9 mouse cellular contexts compared by ENCODE assay signal in the genomic region with DNA sequence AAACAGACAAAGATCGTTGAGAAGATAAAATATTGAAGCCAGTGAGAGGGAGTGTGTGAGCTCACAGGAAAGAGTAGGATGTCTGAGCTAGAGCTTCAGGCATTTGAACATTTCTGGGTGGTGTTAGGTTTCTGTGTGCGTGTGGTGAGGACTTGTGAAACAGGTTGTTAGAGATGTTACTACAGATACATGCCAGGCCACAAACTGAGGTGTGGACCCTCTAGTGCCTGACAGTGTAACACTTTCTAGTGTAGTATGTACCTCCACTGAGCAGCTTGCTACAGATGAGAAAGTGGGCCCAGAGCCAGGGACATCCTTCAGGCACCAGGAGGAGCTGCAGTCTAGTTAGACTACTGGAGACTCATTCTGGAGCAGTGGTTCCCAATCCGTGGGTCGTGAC. TPM values are rescaled to one million over a fixed set of nuclear protein-coding genes. Genes with fewer than 3 reads are reported as not detected.
DNase-seq lines count a peak whose midpoint lies in the region; ATAC-seq lines count a peak whose summit lies in the region.
"Had no signal": no experiment of that assay in that cellular context is flagged by ENCODE, and none has a peak within 500 bp of the region (broad histone marks: within the 10 kb centered on the region; RNA-seq: fewer than 3 reads in every experiment).

No protein-coding gene starts in this region.

- H3K4me2 ChIP-seq in kidney, embryonic 16.5 days (replicated peaks; ENCODE audit: low read depth, low read length): no peak overlapping the region

- no peaks in the 10 kb centered on the region for H3K27me3 ChIP-seq in kidney, embryonic 16.5 days (ENCODE audit: insufficient read depth, low read length)

- no peak overlapping the region for H3K9ac ChIP-seq in kidney, embryonic 16.5 days (replicated peaks; ENCODE audit: low read length)

- peak; percentile 29 for DNase-seq in adrenal gland, postnatal 10 days
- no peak for DNase-seq in adrenal gland, adult 8-10 months
- DNase-seq in kidney, adult 11 months: no peak
- peak; percentile 68 for DNase-seq in 3T3-L1 (ENCODE audit: low read depth, low spot score)
- peak; percentile 66 to 69 for DNase-seq in cerebellum, postnatal 10 days
- no peak for DNase-seq in thymus, postnatal 25 days

- WGBS in kidney, embryonic 16.5 days: 63% methylated on average over 4 of the region's 4 CpGs

- 0 out of 2 replicates have a peak, but pooled peaks have one; percentile 35 for ATAC-seq in kidney, embryonic 16.5 days (ENCODE audit: low FRiP score, low TSS enrichment)
- no peak for ATAC-seq in monocyte, adult 5-6 weeks (replicated peaks; ENCODE audit: insufficient number of reproducible peaks, low FRiP score, low TSS enrichment, poor library complexity, severe bottlenecking)

- H3K4me1 ChIP-seq in kidney, embryonic 16.5 days (ENCODE audit: insufficient read depth, low read length): peaks cover 17% of the 10 kb centered on the region

- no peak overlapping the region for H3K4me3 ChIP-seq in kidney, embryonic 16.5 days (ENCODE audit: low read length)
- H3K4me3 ChIP-seq: midbrain, embryonic 10.5 days had no signal

- peaks cover 3% of the 10 kb centered on the region; the same call in 1 of the 2 replicates for H3K36me3 ChIP-seq in kidney, embryonic 16.5 days (ENCODE audit: insufficient read depth, low read length)

- no peaks in the 10 kb centered on the region for H3K9me3 ChIP-seq in kidney, embryonic 16.5 days (ENCODE audit: low read length)
- H3K9me3 ChIP-seq: midbrain, embryonic 10.5 days had no signal

- no peak overlapping the region for H3K27ac ChIP-seq in kidney, embryonic 16.5 days (ENCODE audit: low read length)
- H3K27ac ChIP-seq: midbrain, embryonic 10.5 days had no signal

RNA-seq across cellular contexts. Expression of a gene that starts 30.5 kb away (rescaled TPM):
- total RNA-seq in adrenal gland, postnatal 10 days (2021): 10 to 100 TPM; 63.3 to 66.8 TPM
- 100 to 1,000 TPM in 2 of 4 experiments, 10 to 100 TPM in 2; 80.9 to 101 (median 98.6) TPM for total RNA-seq in adrenal gland, adult 8-10 months (2022)
- polyA plus RNA-seq in kidney, embryonic 16.5 days (2015; fragmentation: Nextera tagmentation; extraction: Ambion mirVana): 115 and 120 TPM in 2 replicates
- total RNA-seq in monocyte, adult 5-6 weeks (2017): 14.6 to 31.3 TPM (median 19.6 TPM) in 3 replicates

RNA-seq across cellular contexts. Expression of a gene that starts 31.8 kb away (rescaled TPM):
- total RNA-seq in adrenal gland, postnatal 10 days (2021): 100 to 1,000 TPM in 1 of 2 experiments, 10 to 100 TPM in 1; 94.4 to 116 TPM
- 100 to 1,000 TPM in 3 of 4 experiments, 10 to 100 TPM in 1; 89.1 to 149 (median 120) TPM for total RNA-seq in adrenal gland, adult 8-10 months (2022)
- 201 and 230 TPM in 2 replicates for polyA plus RNA-seq in kidney, embryonic 16.5 days (2015; fragmentation: Nextera tagmentation; extraction: Ambion mirVana)
- total RNA-seq in monocyte, adult 5-6 weeks (2017): 23.5 to 99.5 TPM (median 37.3 TPM) in 3 replicates

Comparison
In these comparisons a context has a peak if more than half of its experiments do, and no peak if none do; other contexts are left out.
1. DNase-seq: peak in adrenal gland, postnatal 10 days (single experiment), 3T3-L1 (single experiment) and cerebellum, postnatal 10 days (2 of 2); none in adrenal gland, adult 8-10 months (single experiment), kidney, adult 11 months (single experiment) and thymus, postnatal 25 days (single experiment).